20 mouse cellular contexts compared by ENCODE assay signal in genomic region chr15:86275754-86276153, GRCm38 (mm10).
DNase-seq lines count a peak whose midpoint lies in the region; ATAC-seq lines count a peak whose summit lies in the region.
"Had no signal": no experiment of that assay in that cellular context is flagged by ENCODE, and none has a peak within 500 bp of the region (broad histone marks: within the 10 kb centered on the region; RNA-seq: fewer than 3 reads in every experiment).

No protein-coding gene starts in this region.

- no peaks in the 10 kb centered on the region for H3K9me3 ChIP-seq in forebrain, embryonic 10.5 days
- H3K9me3 ChIP-seq in forebrain, embryonic 11.5 days (ENCODE audit: control insufficient read depth, low read length), result no peaks in the 10 kb centered on the region
- no peaks in the 10 kb centered on the region for H3K9me3 ChIP-seq in midbrain, embryonic 10.5 days (replicated peaks)
- H3K9me3 ChIP-seq in midbrain, embryonic 14.5 days (ENCODE audit: control insufficient read depth, low read length), result no peaks in the 10 kb centered on the region
- H3K9me3 ChIP-seq in intestine, embryonic 16.5 days (ENCODE audit: control insufficient read depth, low read length), result no peaks in the 10 kb centered on the region
- no peaks in the 10 kb centered on the region for H3K9me3 ChIP-seq in midbrain, embryonic 16.5 days (replicated peaks; ENCODE audit: control insufficient read depth, low read length, poor library complexity, severe bottlenecking)
- H3K9me3 ChIP-seq: hindbrain, embryonic 15.5 days; liver, embryonic 13.5 days had no signal

- no peaks in the 10 kb centered on the region for H3K36me3 ChIP-seq in forebrain, embryonic 10.5 days (replicated peaks)
- no peaks in the 10 kb centered on the region for H3K36me3 ChIP-seq in forebrain, embryonic 11.5 days (ENCODE audit: control insufficient read depth, insufficient read depth, low read length)
- H3K36me3 ChIP-seq in midbrain, embryonic 10.5 days, result no peaks in the 10 kb centered on the region
- H3K36me3 ChIP-seq in midbrain, embryonic 14.5 days (ENCODE audit: control insufficient read depth, insufficient read depth, low read length), result no peaks in the 10 kb centered on the region
- no peaks in the 10 kb centered on the region for H3K36me3 ChIP-seq in intestine, embryonic 16.5 days (ENCODE audit: control insufficient read depth, insufficient read depth, low read length)
- H3K36me3 ChIP-seq in midbrain, embryonic 16.5 days (ENCODE audit: control insufficient read depth, insufficient read depth, low read length), result no peaks in the 10 kb centered on the region
- H3K36me3 ChIP-seq: hindbrain, embryonic 15.5 days; liver, embryonic 13.5 days had no signal

- H3K4me1 ChIP-seq in forebrain, embryonic 10.5 days, result peaks cover 56% of the 10 kb centered on the region
- peaks cover 34% of the 10 kb centered on the region for H3K4me1 ChIP-seq in forebrain, embryonic 11.5 days (replicated peaks; ENCODE audit: control insufficient read depth, insufficient read depth, low read length)
- peaks cover 57% of the 10 kb centered on the region for H3K4me1 ChIP-seq in midbrain, embryonic 10.5 days
- peaks cover 46% of the 10 kb centered on the region for H3K4me1 ChIP-seq in midbrain, embryonic 14.5 days (ENCODE audit: control insufficient read depth, insufficient read depth, low read length)
- H3K4me1 ChIP-seq in intestine, embryonic 16.5 days (ENCODE audit: control insufficient read depth, insufficient read depth, low read length), result peaks cover 29% of the 10 kb centered on the region
- H3K4me1 ChIP-seq in midbrain, embryonic 16.5 days (ENCODE audit: control insufficient read depth, insufficient read depth, low read length), result peaks cover 44% of the 10 kb centered on the region

- H3K27ac ChIP-seq in forebrain, embryonic 10.5 days, result peak overlapping the region; percentile 56
- no peak overlapping the region for H3K27ac ChIP-seq in forebrain, embryonic 11.5 days (ENCODE audit: low read depth, low read length)
- H3K27ac ChIP-seq in midbrain, embryonic 10.5 days (replicated peaks), result peak overlapping the region; percentile 61; the same call in 1 of the 2 replicates
- H3K27ac ChIP-seq in midbrain, embryonic 14.5 days (replicated peaks; ENCODE audit: low read depth, low read length), result no peak overlapping the region
- H3K27ac ChIP-seq in intestine, embryonic 16.5 days (ENCODE audit: low read length), result no peak overlapping the region
- no peak overlapping the region for H3K27ac ChIP-seq in midbrain, embryonic 16.5 days (ENCODE audit: low read length)
- H3K27ac ChIP-seq: liver, embryonic 13.5 days; stomach, postnatal 0 days had no signal

- ATAC-seq in forebrain, embryonic 11.5 days (replicated peaks; ENCODE audit: low FRiP score), result no peak
- ATAC-seq in midbrain, embryonic 14.5 days (ENCODE audit: low FRiP score, low TSS enrichment), result no peak
- peak; percentile 75 for ATAC-seq in intestine, embryonic 16.5 days
- no peak for ATAC-seq in midbrain, embryonic 16.5 days
- ATAC-seq: CD4-positive, CD25-positive, alpha-beta regulatory T cell, adult 4 months; forebrain, embryonic 16.5 days had no signal

- no peak for DNase-seq in forebrain, embryonic 10.5 days (ENCODE audit: extremely low spot score, low spot score)
- DNase-seq in forebrain, embryonic 11.5 days (ENCODE audit: low spot score), result no peak
- DNase-seq in midbrain, embryonic 10.5 days (ENCODE audit: low spot score), result no peak
- no peak for DNase-seq in midbrain, embryonic 14.5 days
- DNase-seq in gastrocnemius, postnatal 25 days, result no peak
- no peak for DNase-seq in right cerebral cortex, adult 2 months (ENCODE audit: low spot score in 2 of 2)
- DNase-seq: adrenal gland, postnatal 25 days; cerebellum, adult 18-20 months; heart, postnatal 10 days; kidney, adult 11 months; liver, embryonic 13.5 days; lung, embryonic 14.5 days; lung, postnatal 4 days had no signal

- no peak overlapping the region for H3K9ac ChIP-seq in forebrain, embryonic 11.5 days (ENCODE audit: low read length)
- no peak overlapping the region for H3K9ac ChIP-seq in midbrain, embryonic 14.5 days (replicated peaks; ENCODE audit: low read length)
- no peak overlapping the region for H3K9ac ChIP-seq in intestine, embryonic 16.5 days (ENCODE audit: low read depth, low read length)
- H3K9ac ChIP-seq in midbrain, embryonic 16.5 days (ENCODE audit: low read depth, low read length), result 0 out of 2 replicates have a peak overlapping the region, but pooled peaks have one; percentile 21
- H3K9ac ChIP-seq: hindbrain, embryonic 15.5 days; liver, embryonic 13.5 days; lung, embryonic 14.5 days had no signal

- H3K27me3 ChIP-seq in forebrain, embryonic 10.5 days (ENCODE audit: poor library complexity, severe bottlenecking), result peaks cover 92% of the 10 kb centered on the region
- peaks cover 33% of the 10 kb centered on the region for H3K27me3 ChIP-seq in forebrain, embryonic 11.5 days (ENCODE audit: control insufficient read depth, insufficient read depth, low read length)
- peaks cover 36% of the 10 kb centered on the region for H3K27me3 ChIP-seq in midbrain, embryonic 10.5 days (ENCODE audit: low read depth, poor library complexity, severe bottlenecking)
- no peaks in the 10 kb centered on the region; the same call in 1 of the 2 replicates for H3K27me3 ChIP-seq in midbrain, embryonic 14.5 days (ENCODE audit: control insufficient read depth, insufficient read depth, low read length)
- H3K27me3 ChIP-seq in intestine, embryonic 16.5 days (replicated peaks; ENCODE audit: control insufficient read depth, insufficient read depth, low read length), result no peaks in the 10 kb centered on the region
- H3K27me3 ChIP-seq in midbrain, embryonic 16.5 days (ENCODE audit: control insufficient read depth, insufficient read depth, low read depth, low read length), result no peaks in the 10 kb centered on the region
- H3K27me3 ChIP-seq: hindbrain, embryonic 15.5 days; liver, embryonic 13.5 days had no signal

- H3K4me2 ChIP-seq in forebrain, embryonic 11.5 days (ENCODE audit: low read depth, low read length, severe bottlenecking), result no peak overlapping the region
- H3K4me2 ChIP-seq in midbrain, embryonic 14.5 days (ENCODE audit: low read length), result no peak overlapping the region
- H3K4me2 ChIP-seq in intestine, embryonic 16.5 days (ENCODE audit: low read depth, low read length), result no peak overlapping the region
- no peak overlapping the region for H3K4me2 ChIP-seq in midbrain, embryonic 16.5 days (ENCODE audit: low read length)
- H3K4me2 ChIP-seq: heart, embryonic 11.5 days; hindbrain, embryonic 15.5 days; liver, embryonic 13.5 days; lung, embryonic 14.5 days had no signal

- 87% methylated on average over 7 of the region's 7 CpGs for WGBS in forebrain, embryonic 10.5 days
- WGBS in forebrain, embryonic 11.5 days, result 82% methylated on average over 7 of the region's 7 CpGs
- 93% methylated on average over 7 of the region's 7 CpGs for WGBS in midbrain, embryonic 10.5 days
- WGBS in midbrain, embryonic 14.5 days, result 77% methylated on average over 7 of the region's 7 CpGs
- 69% methylated on average over 7 of the region's 7 CpGs for WGBS in intestine, embryonic 16.5 days
- WGBS in midbrain, embryonic 16.5 days, result 65% methylated on average over 7 of the region's 7 CpGs

- H3K4me3 ChIP-seq in forebrain, embryonic 10.5 days, result no peak overlapping the region
- no peak overlapping the region for H3K4me3 ChIP-seq in forebrain, embryonic 11.5 days (ENCODE audit: low read depth, low read length)
- no peak overlapping the region for H3K4me3 ChIP-seq in midbrain, embryonic 10.5 days
- H3K4me3 ChIP-seq in midbrain, embryonic 14.5 days (replicated peaks; ENCODE audit: low read depth, low read length), result no peak overlapping the region
- no peak overlapping the region for H3K4me3 ChIP-seq in intestine, embryonic 16.5 days (ENCODE audit: low read length)
- H3K4me3 ChIP-seq in midbrain, embryonic 16.5 days (ENCODE audit: low read depth, low read length), result no peak overlapping the region
- H3K4me3 ChIP-seq: hindbrain, embryonic 15.5 days; liver, embryonic 13.5 days had no signal

Comparison
In these comparisons a context has a peak if more than half of its experiments do, and no peak if none do; other contexts are left out.
1. H3K27ac ChIP-seq: peak in forebrain, embryonic 10.5 days (single experiment) and midbrain, embryonic 10.5 days (single experiment); none in forebrain, embryonic 11.5 days (single experiment), midbrain, embryonic 14.5 days (single experiment), intestine, embryonic 16.5 days (single experiment) and midbrain, embryonic 16.5 days (single experiment).